Mouse (Mus musculus) C2C12 (cell line): ENCODE results near the gene Klk9.

Experiments
- CEBPB ChIP-seq: IDR thresholded peaks from one replicate; pipeline ENCODE4 v1.6.1; 2011; ENCODE audit warnings: low read depth, mild to moderate bottlenecking, control low read depth, moderate library complexity
- CTCF ChIP-seq: IDR thresholded peaks from one replicate; pipeline ENCODE4 v1.5.1; 2011; ENCODE audit not compliant: control insufficient read depth, insufficient read depth, insufficient read length
- FOSL1 ChIP-seq: IDR thresholded peaks from one replicate; pipeline ENCODE4 v1.8.0; 2011; ENCODE audit warnings: mild to moderate bottlenecking, low read length; ENCODE audit not compliant: poor library complexity, insufficient read depth, severe bottlenecking
- MAX ChIP-seq: IDR thresholded peaks from one replicate; pipeline ENCODE4 v1.6.1; 2011; ENCODE audit warnings: mild to moderate bottlenecking, control low read depth
- MYOD1 ChIP-seq: IDR thresholded peaks from one replicate; pipeline ENCODE4 v1.6.1; 2011; ENCODE audit warnings: low read depth; ENCODE audit not compliant: control insufficient read depth, insufficient read length
- MYOG ChIP-seq: IDR thresholded peaks from one replicate; pipeline ENCODE4 v1.6.1; 2011; ENCODE audit not compliant: control insufficient read depth, insufficient read length; ENCODE audit errors: extremely low read depth
- USF1 ChIP-seq: IDR thresholded peaks from one replicate; pipeline ENCODE4 v1.6.1; 2011; ENCODE audit warnings: low read depth, mild to moderate bottlenecking, control low read depth, moderate library complexity

GRCm38 (mm10) chr7:43752806-43753205 is 38.9 kb upstream of the Klk9 start:
- TF ChIP-seq MAX = no peak
- TF ChIP-seq CTCF = no peak
- no peak for TF ChIP-seq USF1
- no peak for TF ChIP-seq MYOG
- TF ChIP-seq MYOD1 = no peak
- TF ChIP-seq CEBPB = no peak
- no peak for TF ChIP-seq FOSL1
